Comparison of ENCODE assay signal across 9 mouse cellular contexts in genomic region chr2:91945483-91945882, GRCm38 (mm10). TPM values are rescaled to one million over a fixed set of nuclear protein-coding genes. Genes with fewer than 3 reads are reported as not detected.
DNase-seq lines count a peak whose midpoint lies in the region; ATAC-seq and TF ChIP-seq lines count a peak whose summit lies in the region.
"Had no signal": no experiment of that assay in that cellular context is flagged by ENCODE, and none has a peak within 500 bp of the region (broad histone marks: within the 10 kb centered on the region; RNA-seq: fewer than 3 reads in every experiment).

Gene Gm9821 (plus strand): TSS chr2:91945703.

- in situ Hi-C loops in ES-E14 (cut with MboI; ENCODE audit: low sequenced_read_pairs in 2 of 2, unreplicated experiment in 2 of 2), result no loop called here

- peak; percentile 51 for DNase-seq in forebrain, embryonic 11.5 days (ENCODE audit: low spot score)
- no peak for DNase-seq in intestine, embryonic 14.5 days (ENCODE audit: low spot score)
- DNase-seq in ES-E14 (ENCODE audit: low read depth, low spot score), result no peak
- no peak for DNase-seq in limb, embryonic 11.5 days (ENCODE audit: low spot score)
- DNase-seq in adrenal gland, postnatal 10 days, result no peak

- no peak for TF ChIP-seq CTCF in intestine, postnatal 0 days (IDR thresholded peaks at IDR 0.05; ENCODE audit: low read depth)

- H3K36me3 ChIP-seq in forebrain, embryonic 11.5 days (ENCODE audit: control insufficient read depth, insufficient read depth, low read length), result no peaks in the 10 kb centered on the region
- H3K36me3 ChIP-seq in forebrain, embryonic 12.5 days (replicated peaks), result no peaks in the 10 kb centered on the region
- peaks cover 18% of the 10 kb centered on the region for H3K36me3 ChIP-seq in intestine, embryonic 14.5 days (ENCODE audit: control insufficient read depth, insufficient read depth, low read length)
- peaks cover 43% of the 10 kb centered on the region for H3K36me3 ChIP-seq in intestine, postnatal 0 days (ENCODE audit: control insufficient read depth, insufficient read depth)
- peaks cover 8% of the 10 kb centered on the region; the same call in 1 of the 2 replicates for H3K36me3 ChIP-seq in ES-E14 (ENCODE audit: control insufficient read depth, insufficient read depth, low read length, poor library complexity, severe bottlenecking)
- peaks cover 6% of the 10 kb centered on the region for H3K36me3 ChIP-seq in limb, embryonic 11.5 days (ENCODE audit: control insufficient read depth, insufficient read depth, low read length)

- H3K9me3 ChIP-seq in forebrain, embryonic 11.5 days (ENCODE audit: control insufficient read depth, low read length), result no peaks in the 10 kb centered on the region
- H3K9me3 ChIP-seq in forebrain, embryonic 12.5 days, result no peaks in the 10 kb centered on the region
- no peaks in the 10 kb centered on the region for H3K9me3 ChIP-seq in intestine, embryonic 14.5 days (ENCODE audit: control insufficient read depth, low read length)
- no peaks in the 10 kb centered on the region for H3K9me3 ChIP-seq in intestine, postnatal 0 days (ENCODE audit: control insufficient read depth)
- H3K9me3 ChIP-seq in ES-E14 (ENCODE audit: control insufficient read depth, insufficient read depth, low read depth, low read length), result no peaks in the 10 kb centered on the region
- no peaks in the 10 kb centered on the region for H3K9me3 ChIP-seq in limb, embryonic 11.5 days (ENCODE audit: control insufficient read depth, low read length)

- no peak within 1 kb of the TSS for H3K4me3 ChIP-seq in forebrain, embryonic 11.5 days (ENCODE audit: low read depth, low read length)
- no peak within 1 kb of the TSS for H3K4me3 ChIP-seq in forebrain, embryonic 12.5 days (replicated peaks)
- H3K4me3 ChIP-seq in intestine, embryonic 14.5 days (ENCODE audit: low read depth, low read length), result no peak within 1 kb of the TSS
- no peak within 1 kb of the TSS for H3K4me3 ChIP-seq in intestine, postnatal 0 days (ENCODE audit: low read depth, low read length)
- H3K4me3 ChIP-seq in ES-E14 (ENCODE audit: insufficient read depth in 1 of 2, low read depth in 1 of 2, low read length in 2 of 2, poor library complexity in 1 of 2, severe bottlenecking in 1 of 2), result peak within 1 kb of the TSS in 1 of 2 experiments; percentile 20; a peak in 2 of 4 replicates
- no peak within 1 kb of the TSS for H3K4me3 ChIP-seq in limb, embryonic 11.5 days (ENCODE audit: low read depth, low read length)

- H3K4me2 ChIP-seq in forebrain, embryonic 11.5 days (ENCODE audit: low read depth, low read length, severe bottlenecking), result no peak within 1 kb of the TSS
- H3K4me2 ChIP-seq in forebrain, embryonic 12.5 days, result no peak within 1 kb of the TSS
- H3K4me2 ChIP-seq in intestine, embryonic 14.5 days (ENCODE audit: low read length), result 0 out of 2 replicates have a peak within 1 kb of the TSS, but pooled peaks have one; percentile 7
- H3K4me2 ChIP-seq in intestine, postnatal 0 days (replicated peaks; ENCODE audit: low read depth), result no peak within 1 kb of the TSS
- H3K4me2 ChIP-seq in limb, embryonic 11.5 days (ENCODE audit: low read depth, severe bottlenecking), result no peak within 1 kb of the TSS

- no peak within 1 kb of the TSS for H3K27ac ChIP-seq in forebrain, embryonic 11.5 days (ENCODE audit: low read depth, low read length)
- no peak within 1 kb of the TSS for H3K27ac ChIP-seq in forebrain, embryonic 12.5 days
- H3K27ac ChIP-seq in intestine, embryonic 14.5 days (ENCODE audit: low read depth), result no peak within 1 kb of the TSS
- no peak within 1 kb of the TSS for H3K27ac ChIP-seq in intestine, postnatal 0 days (ENCODE audit: low read depth, low read length)
- no peak within 1 kb of the TSS for H3K27ac ChIP-seq in ES-E14 (ENCODE audit: insufficient read depth, low read depth, low read length, poor library complexity, severe bottlenecking)
- H3K27ac ChIP-seq in limb, embryonic 11.5 days (replicated peaks; ENCODE audit: low read depth, low read length), result no peak within 1 kb of the TSS

- no peaks in the 10 kb centered on the region for H3K27me3 ChIP-seq in forebrain, embryonic 11.5 days (ENCODE audit: control insufficient read depth, insufficient read depth, low read length)
- H3K27me3 ChIP-seq in forebrain, embryonic 12.5 days, result no peaks in the 10 kb centered on the region
- no peaks in the 10 kb centered on the region for H3K27me3 ChIP-seq in intestine, embryonic 14.5 days (replicated peaks; ENCODE audit: control insufficient read depth, insufficient read depth, low read length)
- no peaks in the 10 kb centered on the region for H3K27me3 ChIP-seq in intestine, postnatal 0 days (replicated peaks; ENCODE audit: control insufficient read depth, insufficient read depth, low read length)
- no peaks in the 10 kb centered on the region for H3K27me3 ChIP-seq in limb, embryonic 11.5 days (ENCODE audit: control insufficient read depth, insufficient read depth, low read length)

- peaks cover 20% of the 10 kb centered on the region for H3K4me1 ChIP-seq in forebrain, embryonic 11.5 days (replicated peaks; ENCODE audit: control insufficient read depth, insufficient read depth, low read length)
- H3K4me1 ChIP-seq in forebrain, embryonic 12.5 days, result peaks cover 44% of the 10 kb centered on the region
- H3K4me1 ChIP-seq in intestine, embryonic 14.5 days (replicated peaks; ENCODE audit: control insufficient read depth, insufficient read depth, low read length), result peaks cover 36% of the 10 kb centered on the region
- H3K4me1 ChIP-seq in intestine, postnatal 0 days (replicated peaks; ENCODE audit: control insufficient read depth, insufficient read depth, low read length), result peaks cover 17% of the 10 kb centered on the region
- H3K4me1 ChIP-seq in ES-E14 (ENCODE audit: control insufficient read depth in 2 of 2, insufficient read depth in 2 of 2, low read length in 2 of 2, poor library complexity in 1 of 2), result peaks cover 0 to 29% of the 10 kb centered on the region in 2 experiments; a peak in 3 of 4 replicates
- peaks cover 19% of the 10 kb centered on the region for H3K4me1 ChIP-seq in limb, embryonic 11.5 days (ENCODE audit: control insufficient read depth, insufficient read depth, low read length)

- H3K9ac ChIP-seq in forebrain, embryonic 11.5 days (ENCODE audit: low read length), result no peak within 1 kb of the TSS
- no peak within 1 kb of the TSS for H3K9ac ChIP-seq in forebrain, embryonic 12.5 days
- H3K9ac ChIP-seq in intestine, embryonic 14.5 days (ENCODE audit: low read length), result no peak within 1 kb of the TSS
- H3K9ac ChIP-seq in intestine, postnatal 0 days (ENCODE audit: low read depth, low read length), result no peak within 1 kb of the TSS
- peak within 1 kb of the TSS; percentile 26; the same call in 1 of the 2 replicates for H3K9ac ChIP-seq in ES-E14 (ENCODE audit: insufficient read depth, low read depth, low read length, poor library complexity, severe bottlenecking)
- H3K9ac ChIP-seq in limb, embryonic 11.5 days (ENCODE audit: low read length), result peak within 1 kb of the TSS; percentile 17; the same call in 1 of the 2 replicates

- no peak for ATAC-seq in forebrain, embryonic 11.5 days (replicated peaks; ENCODE audit: low FRiP score)
- ATAC-seq in forebrain, embryonic 12.5 days (ENCODE audit: low FRiP score), result no peak
- no peak for ATAC-seq in intestine, embryonic 14.5 days (replicated peaks; ENCODE audit: low FRiP score, low TSS enrichment, low read depth)
- no peak for ATAC-seq in intestine, postnatal 0 days
- no peak for ATAC-seq in limb, embryonic 11.5 days (ENCODE audit: insufficient number of reproducible peaks, low FRiP score, low TSS enrichment, low read depth)
- ATAC-seq in megakaryocyte-erythroid progenitor cell, adult 5-6 weeks (replicated peaks; ENCODE audit: low FRiP score, low TSS enrichment, poor library complexity, severe bottlenecking), result no peak
- ATAC-seq: midbrain, embryonic 16.5 days had no signal

- WGBS in forebrain, embryonic 11.5 days, result 81% methylated on average over 18 of the region's 18 CpGs
- WGBS in forebrain, embryonic 12.5 days, result 84% methylated on average over 18 of the region's 18 CpGs
- WGBS in intestine, embryonic 14.5 days, result 90% methylated on average over 18 of the region's 18 CpGs
- WGBS in intestine, postnatal 0 days, result 91% methylated on average over 18 of the region's 18 CpGs
- WGBS in limb, embryonic 11.5 days, result 92% methylated on average over 18 of the region's 18 CpGs

TF ChIP-seq in ES-E14, 5 proteins besides CTCF, POLR2A, EP300 and RAD21:
- TF ChIP-seq CHD2 (IDR thresholded peaks at IDR 0.05; ENCODE audit: low read depth, low read length), result no peak
- no peak for TF ChIP-seq HCFC1 (IDR thresholded peaks at IDR 0.05; ENCODE audit: borderline replicate concordance, insufficient read depth, low read length)
- TF ChIP-seq ZNF384 (IDR thresholded peaks at IDR 0.05; ENCODE audit: low read depth, low read length), result no peak
- TF ChIP-seq MAFK (IDR thresholded peaks at IDR 0.05; ENCODE audit: insufficient read depth, low read depth, low read length), result no peak
- TF ChIP-seq ZC3H11A (IDR thresholded peaks at IDR 0.05; ENCODE audit: borderline replicate concordance, low read depth, low read length), result no peak

RNA-seq across cellular contexts. Expression of gene Gm9821, which starts in this region (rescaled TPM):
- 0.36 and 0.90 TPM in 2 replicates for polyA plus RNA-seq in forebrain, embryonic 11.5 days (2014; fragmentation: Nextera tagmentation; extraction: Ambion mirVana)
- polyA plus RNA-seq in forebrain, embryonic 12.5 days (2016; fragmentation: Nextera tagmentation; extraction: Ambion mirVana), result 0.46 and 0.52 TPM in 2 replicates
- 0.74 and 0.88 TPM in 2 replicates for polyA plus RNA-seq in intestine, embryonic 14.5 days (2014; fragmentation: Nextera tagmentation; extraction: Ambion mirVana)
- 0.21 and 0.30 TPM in 2 replicates for polyA plus RNA-seq in intestine, postnatal 0 days (2015; fragmentation: Nextera tagmentation; extraction: Ambion mirVana)
- 0.18 and 0.79 TPM in 2 replicates for total RNA-seq in ES-E14 (2012; rRNA removed)
- polyA plus RNA-seq in limb, embryonic 11.5 days (2014; fragmentation: Nextera tagmentation; extraction: Ambion mirVana), result 0.32 and 0.48 TPM in 2 replicates
- total RNA-seq in adrenal gland, postnatal 10 days (2021), result not detected
- total RNA-seq in megakaryocyte-erythroid progenitor cell, adult 5-6 weeks (2014; fragmentation: Nextera tagmentation), result not detected in 2 replicates
- total RNA-seq in megakaryocyte-erythroid progenitor cell, adult 5-6 weeks (2017), result 0.33 and 1.5 TPM in 2 replicates
- polyA plus RNA-seq: midbrain, embryonic 16.5 days had no signal

Comparison
In these comparisons a context has a peak if more than half of its experiments do, and no peak if none do; other contexts are left out.
1. Peak in DNase-seq in forebrain, embryonic 11.5 days; RNA of the gene not detected or under 1 TPM.
2. H3K9ac ChIP-seq: peak in ES-E14 (single experiment) and limb, embryonic 11.5 days (single experiment); none in forebrain, embryonic 11.5 days (single experiment), forebrain, embryonic 12.5 days (single experiment), intestine, embryonic 14.5 days (single experiment) and intestine, postnatal 0 days (single experiment).